In the genomic region with DNA sequence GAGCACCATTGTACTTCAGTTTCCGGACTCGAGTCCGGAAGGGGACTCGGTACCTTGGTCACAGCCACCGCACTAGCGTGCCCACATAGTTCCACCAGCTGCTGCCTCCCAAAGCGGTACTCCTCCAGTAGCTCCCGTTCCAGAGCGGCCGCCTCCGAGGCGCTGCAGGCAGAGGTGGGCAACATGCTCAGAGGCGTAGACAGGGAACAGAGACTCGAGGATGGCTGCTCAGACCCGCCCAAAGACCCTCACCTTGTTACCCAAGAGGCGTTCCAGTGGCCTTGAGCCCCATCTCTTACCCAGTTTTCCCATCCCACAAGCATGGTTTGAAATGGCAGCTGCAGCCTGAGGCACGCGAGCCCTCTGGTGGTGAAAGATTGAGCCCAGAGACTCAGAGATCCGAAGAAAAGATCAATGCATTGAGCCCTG, we compare ENCODE assay signal across 8 mouse cellular contexts. TPM values are rescaled to one million over a fixed set of nuclear protein-coding genes. Genes with fewer than 3 reads are reported as not detected.
A peak's percentile ranks its signal among the peaks of the same experiment; 100 is the strongest.
DNase-seq lines count a peak whose midpoint lies in the region; ATAC-seq and TF ChIP-seq lines count a peak whose summit lies in the region.

No protein-coding gene starts in this region.

- no peaks in the 10 kb centered on the region for H3K36me3 ChIP-seq in kidney, adult 2 months (ENCODE audit: control insufficient read depth, insufficient read depth, low read length)
- peaks cover 34% of the 10 kb centered on the region for H3K36me3 ChIP-seq in kidney, embryonic 15.5 days

- no peak overlapping the region for H3K4me2 ChIP-seq in kidney, embryonic 15.5 days

- TF ChIP-seq CTCF in kidney, adult 2 months (conservative IDR thresholded peaks at IDR 0.05; ENCODE audit: insufficient read depth, insufficient read length, low read depth, low read length): peak; percentile 56
- TF ChIP-seq CTCF in embryonic fibroblast, embryonic 13.5 days (IDR thresholded peaks at IDR 0.05; ENCODE audit: borderline replicate concordance, insufficient read depth, low read length): peak; percentile 64; the same call in 1 of the 2 replicates

- no peak overlapping the region for H3K4me3 ChIP-seq in kidney, adult 2 months (ENCODE audit: insufficient read depth, low read depth, low read length)
- no peak overlapping the region for H3K4me3 ChIP-seq in kidney, embryonic 15.5 days (replicated peaks)
- no peak overlapping the region for H3K4me3 ChIP-seq in embryonic fibroblast, embryonic 13.5 days (ENCODE audit: insufficient read depth, low read length)

- ATAC-seq in kidney, embryonic 15.5 days (replicated peaks; ENCODE audit: low FRiP score): no peak
- ATAC-seq in activated CD4-positive, CD25-positive, alpha-beta regulatory T cell, adult 4 months: no peak

- H3K4me1 ChIP-seq in kidney, adult 2 months (ENCODE audit: control insufficient read depth, insufficient read depth, low read length): 0 out of 2 replicates have a peak, but pooled peaks cover 2% of the 10 kb centered on the region
- peaks cover 44% of the 10 kb centered on the region for H3K4me1 ChIP-seq in kidney, embryonic 15.5 days
- H3K4me1 ChIP-seq in embryonic fibroblast, embryonic 13.5 days (ENCODE audit: control insufficient read depth, insufficient read depth, low read length): no peaks in the 10 kb centered on the region

- no peaks in the 10 kb centered on the region for H3K9me3 ChIP-seq in kidney, embryonic 15.5 days (replicated peaks)

- 43% methylated on average over 19 of the region's 19 CpGs for WGBS in kidney, adult 2 months
- 39% methylated on average over 19 of the region's 19 CpGs for WGBS in kidney, embryonic 15.5 days

- DNase-seq in kidney, adult 2 months: no peak
- DNase-seq in R1 (ENCODE audit: low read depth, low spot score): peak; percentile 80
- peak; percentile 62 to 67 for DNase-seq in layer of hippocampus, postnatal 25 days (ENCODE audit: extremely low spot score in 1 of 2, low spot score in 1 of 2)
- peak; percentile 58 for DNase-seq in mesoderm, embryonic 11.5 days (ENCODE audit: low read depth, low spot score)
- DNase-seq in thymus, postnatal 14 days: peak; percentile 50

- H3K27me3 ChIP-seq in kidney, adult 2 months (replicated peaks; ENCODE audit: control insufficient read depth, insufficient read depth, low read length): no peaks in the 10 kb centered on the region
- peaks cover 51% of the 10 kb centered on the region for H3K27me3 ChIP-seq in kidney, embryonic 15.5 days

- no peak overlapping the region for H3K27ac ChIP-seq in kidney, adult 2 months (ENCODE audit: insufficient read depth, low read depth, low read length)
- no peak overlapping the region for H3K27ac ChIP-seq in kidney, embryonic 15.5 days
- no peak overlapping the region for H3K27ac ChIP-seq in embryonic fibroblast, embryonic 13.5 days (ENCODE audit: insufficient read depth, low read length)

- TF ChIP-seq POLR2A in kidney, adult 2 months (IDR thresholded peaks at IDR 0.05; ENCODE audit: low read depth, low read length): no peak
- TF ChIP-seq POLR2A in embryonic fibroblast, embryonic 13.5 days (IDR thresholded peaks at IDR 0.05; ENCODE audit: low read depth, low read length): no peak

- H3K9ac ChIP-seq in kidney, embryonic 15.5 days: no peak overlapping the region

RNA-seq across cellular contexts. Expression of a gene that starts 3.3 kb away (rescaled TPM):
- polyA plus RNA-seq in kidney, adult 2 months (2012; rRNA removed): 0.11 and 0.16 TPM in 2 replicates
- 0.88 and 0.98 TPM in 2 replicates for polyA plus RNA-seq in kidney, embryonic 15.5 days (2015; fragmentation: Nextera tagmentation; extraction: Ambion mirVana)
- not detected in 2 replicates for polyA plus RNA-seq in embryonic fibroblast, embryonic 13.5 days (2011; ENCODE audit: insufficient read length, low read depth, missing spikeins)
- total RNA-seq in layer of hippocampus, postnatal 25 days (2021): 1 to 10 TPM in 1 of 2 experiments, under 1 TPM in 1; 0.89 to 1.3 TPM
- polyA plus RNA-seq in activated CD4-positive, CD25-positive, alpha-beta regulatory T cell, adult 4 months (2017; shearing (Covaris generic)): not detected

RNA-seq across cellular contexts. Expression of a gene that starts 11.2 kb away (rescaled TPM):
- 1.3 and 1.5 TPM in 2 replicates for polyA plus RNA-seq in kidney, adult 2 months (2012; rRNA removed)
- 3.4 and 4.6 TPM in 2 replicates for polyA plus RNA-seq in kidney, embryonic 15.5 days (2015; fragmentation: Nextera tagmentation; extraction: Ambion mirVana)
- polyA plus RNA-seq in embryonic fibroblast, embryonic 13.5 days (2011; ENCODE audit: insufficient read length, low read depth, missing spikeins): 0.39 and 0.50 TPM in 2 replicates
- under 1 TPM; 0.27 to 0.28 TPM for total RNA-seq in layer of hippocampus, postnatal 25 days (2021)
- not detected for polyA plus RNA-seq in activated CD4-positive, CD25-positive, alpha-beta regulatory T cell, adult 4 months (2017; shearing (Covaris generic))

RNA-seq across cellular contexts. Expression of a gene that starts 11.5 kb away (rescaled TPM):
- polyA plus RNA-seq in kidney, adult 2 months (2012; rRNA removed): 283 and 372 TPM in 2 replicates
- polyA plus RNA-seq in kidney, embryonic 15.5 days (2015; fragmentation: Nextera tagmentation; extraction: Ambion mirVana): 205 and 210 TPM in 2 replicates
- polyA plus RNA-seq in embryonic fibroblast, embryonic 13.5 days (2011; ENCODE audit: insufficient read length, low read depth, missing spikeins): 62.9 and 77.5 TPM in 2 replicates
- total RNA-seq in layer of hippocampus, postnatal 25 days (2021): 100 to 1,000 TPM; 159 to 174 TPM
- 100 to 1,000 TPM; 231 to 276 TPM for polyA plus RNA-seq in activated CD4-positive, CD25-positive, alpha-beta regulatory T cell, adult 4 months (2017; shearing (Covaris generic))

RNA-seq across cellular contexts. Expression of a gene that starts 11.7 kb away (rescaled TPM):
- polyA plus RNA-seq in kidney, adult 2 months (2012; rRNA removed): 3.9 and 5.6 TPM in 2 replicates
- 4.5 and 5.2 TPM in 2 replicates for polyA plus RNA-seq in kidney, embryonic 15.5 days (2015; fragmentation: Nextera tagmentation; extraction: Ambion mirVana)
- not detected in 2 replicates for polyA plus RNA-seq in embryonic fibroblast, embryonic 13.5 days (2011; ENCODE audit: insufficient read length, low read depth, missing spikeins)
- 10 to 100 TPM; 29.0 to 37.5 TPM for total RNA-seq in layer of hippocampus, postnatal 25 days (2021)
- under 1 TPM in 1 of 2 experiments, not detected in 1; 0.82 TPM for polyA plus RNA-seq in activated CD4-positive, CD25-positive, alpha-beta regulatory T cell, adult 4 months (2017; shearing (Covaris generic))

RNA-seq across cellular contexts. Expression of a gene that starts 58.5 kb away (rescaled TPM):
- 3.6 and 3.9 TPM in 2 replicates for polyA plus RNA-seq in kidney, adult 2 months (2012; rRNA removed)
- 8.3 and 8.9 TPM in 2 replicates for polyA plus RNA-seq in kidney, embryonic 15.5 days (2015; fragmentation: Nextera tagmentation; extraction: Ambion mirVana)
- polyA plus RNA-seq in embryonic fibroblast, embryonic 13.5 days (2011; ENCODE audit: insufficient read length, low read depth, missing spikeins): 2.5 and 3.6 TPM in 2 replicates
- total RNA-seq in layer of hippocampus, postnatal 25 days (2021): 10 to 100 TPM; 13.3 to 13.6 TPM
- 10 to 100 TPM; 13.1 to 15.4 TPM for polyA plus RNA-seq in activated CD4-positive, CD25-positive, alpha-beta regulatory T cell, adult 4 months (2017; shearing (Covaris generic))
